Mouse (Mus musculus): ENCODE data around the gene Cdk19. TPM values are rescaled to one million over a fixed set of nuclear protein-coding genes. Genes with fewer than 3 reads are reported as not detected.

Gene Cdk19
- total and polyA plus RNA-seq, 3 experiments, result 3.3 to 4.7 (median 4.0) TPM

GRCm38 (mm10) chr10:40521579-40521978, 182.2 kb downstream of the Cdk19 start:
- TF ChIP-seq USF2 (conservative IDR thresholded peaks at IDR 0.05; ENCODE audit: low read depth, low read length) (no peak), UBTF (IDR thresholded peaks at IDR 0.05; ENCODE audit: low read depth, low read length) (no peak), ZMIZ1 (IDR thresholded peaks at IDR 0.05; ENCODE audit: low read depth, low read length) (no peak), MEF2A (IDR thresholded peaks at IDR 0.05; ENCODE audit: borderline replicate concordance, low read depth, low read length) (no peak), ZKSCAN1 (IDR thresholded peaks at IDR 0.05; ENCODE audit: borderline replicate concordance, low read depth, low read length) (no peak)
- no peak for DNase-seq (ENCODE audit: extremely low read depth)
- Histone ChIP-seq H3K79me2 (replicated peaks; ENCODE audit: control insufficient read depth, extremely low read depth, insufficient read depth, poor library complexity, severe bottlenecking) (no peaks in the 10 kb centered on the region), H3K27ac (ENCODE audit: insufficient read depth, low read depth) (no peak overlapping the region), H3K27me3 (replicated peaks) (no peaks in the 10 kb centered on the region), H3K4me3 (replicated peaks in 1 of 3; ENCODE audit: low read depth in 2 of 3, low read length in 2 of 3, poor library complexity in 1 of 3) (no peak overlapping the region), H3K9ac (ENCODE audit: insufficient read depth, low read depth) (no peak overlapping the region), H3K4me2 (ENCODE audit: insufficient read depth, low read depth, poor library complexity, severe bottlenecking) (no peak overlapping the region), H3K9me3 (replicated peaks; ENCODE audit: low read length) (no peaks in the 10 kb centered on the region), H3K36me3 (replicated peaks in 1 of 2; ENCODE audit: control insufficient read depth in 1 of 2, insufficient read depth in 1 of 2, low read length in 1 of 2) (no peaks in the 10 kb centered on the region), H3K4me1 (ENCODE audit: control insufficient read depth in 1 of 2, insufficient read depth in 2 of 2) (peaks cover 0 to 24% of the 10 kb centered on the region in 2 experiments; a peak in 2 of 4 replicates)
- in situ Hi-C loops (cut with MboI; ENCODE audit: low pct_ligation_motif_present, low pct_unique_long_range_greater_than_20kb, low sequenced_read_pairs) (loop anchor here (10.0 to 25.0 kb wide), 2 partner anchors 159 to 467 kb away; no protein-coding TSS in a partner anchor), dilution Hi-C loops (cut with MboI; ENCODE audit: extremely low pct_ligation_motif_present, extremely low pct_unique_long_range_greater_than_20kb, low sequenced_read_pairs) (no loop called here)

- H3K79me2 ChIP-seq (replicated peaks; ENCODE audit: control insufficient read depth, extremely low read depth, insufficient read depth, poor library complexity, severe bottlenecking), result no peaks in the 10 kb centered on the region
- dilution Hi-C loops (cut with MboI; ENCODE audit: extremely low pct_ligation_motif_present, extremely low pct_unique_long_range_greater_than_20kb, low sequenced_read_pairs), result no loop called here
- no peak overlapping the region for H3K4me2 ChIP-seq (ENCODE audit: insufficient read depth, low read depth, poor library complexity, severe bottlenecking)
- peaks cover 6 to 39% of the 10 kb centered on the region in 2 experiments for H3K4me1 ChIP-seq (ENCODE audit: control insufficient read depth in 1 of 2, insufficient read depth in 2 of 2)
- no peaks in the 10 kb centered on the region for H3K9me3 ChIP-seq (replicated peaks; ENCODE audit: low read length)
- TF ChIP-seq POLR2A (IDR thresholded peaks at IDR 0.05; ENCODE audit: low read depth, low read length) (no peak), JUND (conservative IDR thresholded peaks at IDR 0.05; ENCODE audit: low read depth, low read length) (no peak), MEF2A (IDR thresholded peaks at IDR 0.05; ENCODE audit: borderline replicate concordance, low read depth, low read length) (no peak), MXI1 (IDR thresholded peaks at IDR 0.05; ENCODE audit: low read depth, low read length) (no peak), TCF12 (IDR thresholded peaks at IDR 0.05; ENCODE audit: low read depth, low read length) (no peak), MAX (IDR thresholded peaks at IDR 0.05; ENCODE audit: low read length) (no peak), JUN (IDR thresholded peaks at IDR 0.05; ENCODE audit: insufficient read depth, low read depth, low read length) (no peak), NELFE (IDR thresholded peaks at IDR 0.05; ENCODE audit: low read depth, low read length) (no peak), POLR2AphosphoS2 (IDR thresholded peaks at IDR 0.05; ENCODE audit: low read depth, low read length) (no peak), CHD2 (IDR thresholded peaks at IDR 0.05; ENCODE audit: low read length) (no peak), ZMIZ1 (IDR thresholded peaks at IDR 0.05; ENCODE audit: low read depth, low read length) (no peak), PAX5 (IDR thresholded peaks at IDR 0.05; ENCODE audit: low read length) (no peak), MAZ (IDR thresholded peaks at IDR 0.05; ENCODE audit: low read depth, low read length) (no peak)
- no peak overlapping the region for H3K9ac ChIP-seq (ENCODE audit: insufficient read depth, low read depth)
- no peaks in the 10 kb centered on the region for H3K27me3 ChIP-seq (replicated peaks)
- in situ Hi-C loops (cut with MboI; ENCODE audit: low pct_ligation_motif_present, low pct_unique_long_range_greater_than_20kb, low sequenced_read_pairs), result loop anchor here (10.0 to 25.0 kb wide), 2 partner anchors 161 to 469 kb away; no protein-coding TSS in a partner anchor
- DNase-seq (ENCODE audit: extremely low read depth), result no peak
- H3K4me3 ChIP-seq (replicated peaks in 1 of 3; ENCODE audit: low read depth in 2 of 3, low read length in 2 of 3, poor library complexity in 1 of 3), result no peak overlapping the region
- no peak overlapping the region for H3K27ac ChIP-seq (ENCODE audit: insufficient read depth, low read depth)
- no peaks in the 10 kb centered on the region for H3K36me3 ChIP-seq (replicated peaks in 1 of 2; ENCODE audit: control insufficient read depth in 1 of 2, insufficient read depth in 1 of 2, low read length in 1 of 2)
Measured at GRCm38 (mm10) chr10:40523312-40523975, 184.1 kb downstream of the Cdk19 start.

All from CH12.LX (cell line).